Comparison of ENCODE assay signal across 10 mouse cellular contexts in the genomic region with DNA sequence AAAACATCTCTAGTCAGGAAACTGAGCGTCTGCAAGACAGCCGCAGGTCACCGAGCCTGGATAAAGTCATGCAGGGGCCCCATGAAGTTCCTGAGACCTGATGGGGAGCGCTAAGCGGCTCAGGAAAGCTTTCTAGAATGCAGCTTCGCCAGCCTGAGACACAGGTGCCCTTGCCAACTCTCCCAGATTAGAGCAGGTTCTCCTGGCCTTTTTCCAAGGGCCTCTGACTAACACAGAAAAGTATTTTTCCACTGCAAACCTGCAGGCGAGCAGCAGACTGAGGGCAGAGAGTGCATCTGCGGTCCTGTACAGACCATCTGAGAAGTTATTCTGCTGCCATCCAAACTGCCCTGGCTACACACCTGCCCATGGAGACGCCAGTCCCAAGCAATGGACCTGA. TPM values are rescaled to one million over a fixed set of nuclear protein-coding genes. Genes with fewer than 3 reads are reported as not detected.
DNase-seq lines count a peak whose midpoint lies in the region; ATAC-seq and TF ChIP-seq lines count a peak whose summit lies in the region.
"Had no signal": no experiment of that assay in that cellular context is flagged by ENCODE, and none has a peak within 500 bp of the region (broad histone marks: within the 10 kb centered on the region; RNA-seq: fewer than 3 reads in every experiment).

No protein-coding gene starts in this region.

- no peak for DNase-seq in heart, embryonic 10.5 days (ENCODE audit: low spot score)
- DNase-seq in adrenal gland, postnatal 10 days = peak; percentile 72
- peak; percentile 76 to 84 for DNase-seq in cerebellum, postnatal 36 days
- peak; percentile 73 for DNase-seq in lung, embryonic 14.5 days
- no peak for DNase-seq in layer of hippocampus, postnatal 36 days
- no peak for DNase-seq in thymus, postnatal 10 days (ENCODE audit: low spot score in 2 of 2)

- 57% methylated on average over 9 of the region's 9 CpGs for WGBS in heart, embryonic 12.5 days
- WGBS in heart, embryonic 10.5 days = 77% methylated on average over 9 of the region's 9 CpGs
- WGBS in lung, embryonic 14.5 days = 62% methylated on average over 9 of the region's 9 CpGs

- H3K27ac ChIP-seq in heart, embryonic 12.5 days (ENCODE audit: poor library complexity, severe bottlenecking) = peak overlapping the region; percentile 20; the same call in 1 of the 2 replicates
- H3K27ac ChIP-seq in heart, embryonic 10.5 days = no peak overlapping the region
- H3K27ac ChIP-seq in lung, embryonic 14.5 days (ENCODE audit: low read depth) = peak overlapping the region; percentile 6; the same call in 1 of the 2 replicates
- H3K27ac ChIP-seq: heart, adult 2 months had no signal

- ATAC-seq in heart, embryonic 12.5 days (ENCODE audit: insufficient number of reproducible peaks, low FRiP score) = no peak
- ATAC-seq in lung, embryonic 14.5 days (ENCODE audit: insufficient read depth) = no peak
- no peak for ATAC-seq in monocyte, adult 5-6 weeks (replicated peaks; ENCODE audit: insufficient number of reproducible peaks, low FRiP score, low TSS enrichment, poor library complexity, severe bottlenecking)
- ATAC-seq: midbrain, embryonic 16.5 days had no signal

- H3K4me1 ChIP-seq in heart, embryonic 12.5 days (replicated peaks) = peaks cover 40% of the 10 kb centered on the region
- H3K4me1 ChIP-seq in heart, embryonic 10.5 days = peaks cover 22% of the 10 kb centered on the region; the same call in 1 of the 2 replicates
- peaks cover 8% of the 10 kb centered on the region; the same call in 1 of the 2 replicates for H3K4me1 ChIP-seq in lung, embryonic 14.5 days (ENCODE audit: insufficient read depth)

- H3K27me3 ChIP-seq in heart, embryonic 12.5 days (replicated peaks) = no peaks in the 10 kb centered on the region
- no peaks in the 10 kb centered on the region for H3K27me3 ChIP-seq in heart, embryonic 10.5 days (ENCODE audit: insufficient read depth, poor library complexity, severe bottlenecking)
- no peaks in the 10 kb centered on the region for H3K27me3 ChIP-seq in lung, embryonic 14.5 days (ENCODE audit: insufficient read depth, low read length)

- H3K9ac ChIP-seq in heart, embryonic 12.5 days = no peak overlapping the region
- no peak overlapping the region for H3K9ac ChIP-seq in lung, embryonic 14.5 days

- TF ChIP-seq CTCF in lung, embryonic 14.5 days (IDR thresholded peaks at IDR 0.05; ENCODE audit: low read depth) = no peak

- H3K4me2 ChIP-seq in heart, embryonic 12.5 days = no peak overlapping the region
- no peak overlapping the region for H3K4me2 ChIP-seq in lung, embryonic 14.5 days

- H3K36me3 ChIP-seq in heart, embryonic 12.5 days = no peaks in the 10 kb centered on the region
- H3K36me3 ChIP-seq in heart, embryonic 10.5 days = no peaks in the 10 kb centered on the region
- H3K36me3 ChIP-seq in lung, embryonic 14.5 days (ENCODE audit: insufficient read depth) = no peaks in the 10 kb centered on the region

- no peaks in the 10 kb centered on the region for H3K9me3 ChIP-seq in heart, embryonic 12.5 days (replicated peaks)
- no peaks in the 10 kb centered on the region for H3K9me3 ChIP-seq in heart, embryonic 10.5 days
- no peaks in the 10 kb centered on the region for H3K9me3 ChIP-seq in lung, embryonic 14.5 days (ENCODE audit: low read depth, low read length)

- no peak overlapping the region for H3K4me3 ChIP-seq in heart, embryonic 12.5 days
- H3K4me3 ChIP-seq in heart, embryonic 10.5 days = no peak overlapping the region
- no peak overlapping the region for H3K4me3 ChIP-seq in lung, embryonic 14.5 days (ENCODE audit: low read depth, low read length)
- H3K4me3 ChIP-seq: heart, adult 2 months had no signal

RNA-seq across cellular contexts. Expression of gene Sergef, which starts 27.6 kb away (rescaled TPM):
- 9.8 and 11.3 TPM in 2 replicates for polyA plus RNA-seq in heart, embryonic 12.5 days (2016; fragmentation: Nextera tagmentation; extraction: Ambion mirVana)
- 12.0 and 12.5 TPM in 2 replicates for polyA plus RNA-seq in heart, embryonic 10.5 days (2016; fragmentation: Nextera tagmentation; extraction: Ambion mirVana)
- 10 to 100 TPM in 1 of 2 experiments, 1 to 10 TPM in 1; 9.7 to 14.4 TPM for total RNA-seq in adrenal gland, postnatal 10 days (2021)
- 10.6 and 12.7 TPM in 2 replicates for polyA plus RNA-seq in lung, embryonic 14.5 days (2014; fragmentation: Nextera tagmentation; extraction: Ambion mirVana)
- total RNA-seq in layer of hippocampus, postnatal 36 days (2021) = 10 to 100 TPM; 42.4 to 45.4 TPM
- total RNA-seq in monocyte, adult 5-6 weeks (2017) = 5.3 to 18.6 TPM (median 16.5 TPM) in 3 replicates

Comparison
In these comparisons a context has a peak if more than half of its experiments do, and no peak if none do; other contexts are left out.
1. DNase-seq: peak in adrenal gland, postnatal 10 days (single experiment), cerebellum, postnatal 36 days (2 of 2) and lung, embryonic 14.5 days (single experiment); none in heart, embryonic 10.5 days (single experiment), layer of hippocampus, postnatal 36 days (0 of 2) and thymus, postnatal 10 days (0 of 2).